Mouse (Mus musculus) thymus, postnatal 4 days (tissue): ENCODE data around the gene Crb1.

Source experiments
- DNase-seq: peaks from one replicate; pipeline ENCODE4 v3.0.0; 2021

Gene Crb1

DNA sequence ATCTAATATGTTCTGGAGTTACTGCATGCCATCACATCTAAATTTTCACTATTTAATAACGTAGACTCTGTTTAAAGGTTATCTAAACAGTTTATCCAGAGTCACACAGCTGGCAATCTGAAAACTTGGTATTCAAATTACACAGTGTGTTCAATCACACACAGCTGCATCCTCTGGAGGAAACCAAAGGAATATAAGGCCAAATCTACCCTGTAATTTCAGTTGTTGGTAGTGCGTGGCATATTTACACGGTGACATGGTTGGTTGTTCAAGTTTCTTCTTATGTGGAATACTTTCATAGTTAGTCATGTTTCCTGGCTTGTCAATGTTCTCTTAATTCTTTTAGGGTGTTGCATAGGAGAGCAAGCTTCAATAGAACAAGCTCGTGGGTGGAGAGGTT, 166.4 kb downstream of the Crb1 start:
- DNase-seq = no peak

DNA sequence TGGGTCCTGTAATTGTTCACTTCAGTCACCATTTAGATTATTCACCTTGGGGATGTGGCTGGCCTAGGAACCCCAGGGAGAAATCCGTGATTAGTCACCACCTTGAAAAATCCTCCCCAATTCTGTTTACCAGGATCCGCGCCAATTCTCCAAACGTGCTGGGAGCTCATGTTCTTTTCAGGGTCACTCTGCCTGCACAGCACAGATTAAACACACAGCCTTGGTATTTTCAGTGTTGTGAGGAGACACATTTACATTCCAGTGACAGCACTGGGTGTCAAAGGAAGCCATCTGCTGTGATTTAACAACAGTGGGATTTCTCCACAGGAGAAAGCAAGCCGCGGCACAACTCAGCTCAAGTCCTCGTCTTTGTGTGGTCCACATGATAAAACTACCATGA, 167.1 kb downstream of the Crb1 start:
- DNase-seq = no peak

DNA sequence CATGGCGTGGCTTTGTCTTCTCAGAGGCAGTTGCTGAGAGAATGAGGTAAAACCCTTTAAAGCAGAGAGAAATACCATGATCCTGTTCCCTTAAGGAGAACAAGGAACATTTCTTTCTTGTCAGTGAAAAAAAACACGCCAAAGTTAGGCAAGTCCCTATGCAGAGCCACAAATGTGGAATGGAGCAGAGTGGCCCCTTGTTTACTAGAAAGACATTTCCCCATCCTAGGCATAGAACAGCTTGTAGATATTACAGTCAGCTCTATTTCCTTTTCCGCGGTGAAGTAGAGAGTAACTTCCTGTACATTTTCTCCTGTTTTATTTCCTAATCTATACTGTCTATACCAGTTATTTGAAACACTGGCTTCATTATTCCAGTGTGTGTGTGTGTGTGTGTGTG, 170.6 kb downstream of the Crb1 start:
- no peak for DNase-seq

DNA sequence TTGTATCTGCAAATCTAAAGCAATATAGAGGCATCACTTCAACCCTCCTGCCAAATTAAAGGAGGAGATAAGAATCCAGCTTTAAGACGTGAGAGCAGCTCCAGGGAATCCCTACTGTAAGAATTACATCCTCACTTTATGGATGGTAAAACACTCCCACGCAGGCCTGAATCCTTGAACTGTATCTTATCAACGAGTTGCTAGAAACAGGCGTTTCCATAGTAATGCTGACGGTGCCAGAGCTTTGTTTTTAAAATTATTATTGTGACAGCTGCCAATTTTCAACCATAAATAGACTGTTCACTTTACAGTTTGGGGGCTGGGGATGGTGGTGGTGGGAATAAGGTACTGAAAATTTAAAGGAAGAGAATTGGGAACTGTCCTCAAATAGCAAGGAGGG, 173.9 kb downstream of the Crb1 start:
- DNase-seq = no peak

DNA sequence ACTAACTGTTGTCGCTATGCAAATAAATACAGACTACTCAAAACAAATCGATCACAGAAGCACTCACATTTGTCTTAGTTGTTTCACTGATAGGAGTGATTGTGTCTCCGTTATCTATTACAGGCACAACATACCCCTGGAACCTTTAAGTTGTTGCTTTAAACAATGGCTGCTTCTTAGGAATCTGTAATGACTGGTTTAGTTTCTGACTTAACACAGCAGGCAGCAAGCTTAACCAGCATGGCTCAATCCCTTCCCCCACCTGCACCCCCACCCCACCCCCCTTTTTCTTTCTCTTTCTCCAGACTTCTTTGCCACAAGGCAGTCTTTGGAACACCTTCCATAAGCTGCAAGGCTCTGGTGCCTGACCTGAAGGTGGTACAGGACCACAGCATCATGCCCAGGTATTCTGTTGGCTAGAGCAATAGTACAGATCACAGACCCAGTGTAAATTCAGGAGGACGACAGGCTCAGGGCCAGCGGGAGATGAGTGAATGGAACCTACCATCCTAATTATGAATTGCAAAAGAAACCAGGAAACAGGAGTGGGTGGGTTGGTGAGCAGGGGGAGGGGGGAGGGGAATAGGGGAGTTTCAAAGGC, 182.4 kb downstream of the Crb1 start:
- DNase-seq = no peak

DNA sequence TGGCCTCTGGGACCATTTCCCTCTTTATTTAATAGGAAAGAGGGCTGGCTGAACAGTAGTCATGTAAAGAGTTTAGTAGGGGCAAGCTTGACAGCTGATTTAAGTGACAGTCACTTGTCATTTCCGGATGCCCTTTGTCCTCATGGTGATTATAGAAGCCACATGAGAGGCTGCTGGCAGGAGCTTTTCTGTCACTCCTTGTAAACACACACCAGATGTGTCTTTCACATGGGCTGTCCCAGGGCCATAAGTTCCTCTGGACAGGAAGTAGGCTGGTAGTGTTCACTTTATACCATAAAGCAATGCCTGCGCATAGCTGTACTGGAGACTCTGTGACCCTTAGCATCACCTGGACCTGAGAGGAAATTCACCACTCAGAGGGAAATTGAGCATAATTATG, 182.9 kb downstream of the Crb1 start:
- DNase-seq = no peak

DNA sequence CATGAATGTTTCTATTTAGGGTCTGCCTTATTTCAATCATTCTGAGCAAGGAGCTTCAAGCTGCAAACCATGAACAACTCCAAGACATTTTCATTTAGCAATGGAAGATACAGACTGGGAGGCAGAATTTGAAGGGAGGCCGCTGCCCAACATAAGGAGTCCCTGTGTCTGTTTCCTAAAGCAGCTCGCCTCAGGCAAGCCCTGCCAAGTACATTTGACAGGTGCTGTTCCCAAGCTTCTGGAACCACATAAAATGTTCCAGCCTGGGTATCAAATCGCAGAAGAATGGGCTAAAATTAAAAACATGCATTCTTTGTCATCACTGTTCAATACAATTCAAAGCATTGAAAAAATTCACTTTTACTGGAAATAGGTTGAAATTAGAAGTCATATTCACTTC, 184.3 kb downstream of the Crb1 start:
- DNase-seq = no peak

DNA sequence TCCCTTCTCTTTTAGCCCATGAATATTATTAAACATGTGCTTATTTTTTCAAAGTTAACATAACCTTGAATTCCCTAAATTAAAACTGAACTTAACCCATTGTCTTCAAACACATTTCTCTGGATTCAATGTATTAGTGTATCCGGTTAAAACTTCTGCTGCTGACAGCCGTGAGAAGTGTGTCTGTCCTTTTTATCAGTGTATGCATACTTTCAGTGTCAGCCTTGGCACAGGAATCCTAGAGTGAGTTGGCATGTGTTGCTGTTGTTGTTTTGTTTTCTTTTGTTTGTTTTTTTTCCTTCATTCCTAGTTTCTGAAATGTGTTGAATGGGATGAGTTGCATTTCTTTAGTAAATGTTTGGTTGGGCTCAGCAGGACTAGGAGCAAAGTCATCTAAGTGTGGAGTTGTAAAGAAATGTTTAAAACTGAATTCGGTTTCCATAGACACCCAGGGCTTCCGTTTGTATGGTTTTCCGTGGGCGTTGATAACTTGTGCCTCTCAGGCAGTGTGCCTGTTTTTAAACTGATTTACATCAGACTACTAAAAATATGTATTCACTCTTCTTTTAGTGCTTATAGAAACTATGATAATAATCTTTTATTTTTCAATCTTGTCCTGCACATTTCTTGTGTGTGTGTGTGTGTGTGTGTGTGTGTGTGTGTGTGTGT, 196.3 kb downstream of the Crb1 start:
- peak; percentile 23 for DNase-seq

DNA sequence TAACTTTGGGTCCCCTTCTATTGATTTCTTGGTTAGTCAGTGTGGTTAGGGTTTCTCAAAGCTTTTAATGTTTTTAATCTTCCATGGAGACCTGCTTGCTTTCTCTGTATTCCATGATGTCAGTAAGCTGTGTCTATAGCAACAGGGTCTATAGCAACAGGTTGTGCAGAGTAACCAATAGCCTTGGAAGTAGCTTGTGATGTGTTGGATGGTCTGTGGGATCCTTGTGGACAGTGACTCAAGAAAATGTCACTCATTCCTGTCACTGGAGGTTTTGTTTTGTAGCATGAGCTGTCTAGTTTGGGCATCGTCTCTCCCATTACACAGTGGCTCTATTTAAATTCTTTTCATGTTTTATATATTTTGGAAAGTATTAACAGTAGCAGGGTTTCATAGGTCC, 197.2 kb downstream of the Crb1 start:
- DNase-seq = no peak

DNA sequence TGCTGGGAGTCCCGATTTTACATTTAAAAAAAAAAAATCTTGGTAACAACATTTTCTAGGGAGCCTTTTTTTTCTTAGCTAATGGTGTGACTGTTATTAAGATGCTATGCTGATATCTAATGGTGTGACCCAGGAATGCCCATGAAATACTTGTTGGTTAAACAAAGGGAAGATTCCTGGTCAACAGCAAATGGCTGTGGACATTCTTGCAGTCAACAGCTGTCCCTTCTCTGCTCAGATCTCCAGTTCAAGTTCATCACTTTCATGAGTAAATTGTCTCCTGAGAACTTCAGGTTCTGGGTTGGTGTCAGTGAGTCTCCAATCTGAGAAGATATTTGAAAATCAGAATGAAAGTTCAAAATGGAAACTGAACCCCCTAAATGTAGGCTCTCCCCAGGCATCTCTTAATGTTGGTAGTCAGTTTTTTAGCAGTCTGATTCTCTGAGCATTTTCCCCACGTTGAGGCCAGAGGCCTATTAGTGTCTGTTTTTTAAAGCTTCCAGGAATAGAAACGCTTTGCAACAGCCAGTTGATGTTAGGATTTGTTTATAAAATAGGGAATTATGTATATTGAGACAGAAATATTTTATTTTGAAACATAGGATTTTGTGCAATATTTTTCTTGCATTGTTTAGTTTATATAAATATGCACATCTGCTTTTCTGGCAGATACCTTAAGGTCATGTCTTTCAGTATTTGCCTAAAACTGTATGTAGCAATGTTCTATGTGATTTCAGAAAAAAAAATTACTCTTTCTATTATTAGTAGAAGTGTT, 202.7 kb downstream of the Crb1 start:
- no peak for DNase-seq

DNA sequence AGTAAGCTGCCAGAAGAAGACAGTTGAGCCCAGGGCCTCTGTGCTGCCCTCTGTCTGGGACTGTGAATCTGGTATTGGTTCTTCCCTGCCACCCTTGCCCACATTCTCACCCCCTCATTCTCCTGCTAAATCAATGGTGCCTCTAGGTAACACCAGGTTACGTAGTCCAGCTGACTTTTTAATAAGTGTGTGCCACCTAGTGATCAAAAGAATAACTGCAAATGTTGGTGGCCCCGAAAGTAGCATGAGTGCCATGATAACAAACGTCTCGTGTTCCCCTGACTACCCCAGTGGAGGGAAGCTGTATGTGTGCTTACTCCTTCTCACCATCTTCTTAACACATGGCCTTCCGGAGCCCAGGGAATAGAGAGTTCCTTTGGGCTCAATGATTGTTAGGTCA, 214.1 kb downstream of the Crb1 start:
- DNase-seq = peak; percentile 16

DNA sequence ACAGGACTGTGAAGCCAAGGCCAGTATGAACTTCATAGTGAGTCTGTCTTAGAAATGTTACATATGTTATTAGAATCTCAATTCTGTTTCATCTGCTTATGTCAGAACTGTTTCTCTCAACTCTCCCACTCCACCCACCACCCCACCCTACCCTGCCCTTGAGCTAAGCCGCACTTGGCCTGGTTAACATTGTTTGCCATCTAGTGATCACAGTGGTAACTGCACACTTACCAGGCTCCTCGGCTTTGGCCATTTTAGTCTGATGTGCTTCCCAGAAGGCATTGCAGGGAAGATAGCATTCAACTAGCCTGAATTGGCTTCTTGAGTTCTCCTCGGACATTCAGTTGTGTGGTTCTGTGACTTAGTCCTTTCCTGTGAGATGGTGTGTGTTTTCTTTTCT, 215.3 kb downstream of the Crb1 start:
- no peak for DNase-seq

DNA sequence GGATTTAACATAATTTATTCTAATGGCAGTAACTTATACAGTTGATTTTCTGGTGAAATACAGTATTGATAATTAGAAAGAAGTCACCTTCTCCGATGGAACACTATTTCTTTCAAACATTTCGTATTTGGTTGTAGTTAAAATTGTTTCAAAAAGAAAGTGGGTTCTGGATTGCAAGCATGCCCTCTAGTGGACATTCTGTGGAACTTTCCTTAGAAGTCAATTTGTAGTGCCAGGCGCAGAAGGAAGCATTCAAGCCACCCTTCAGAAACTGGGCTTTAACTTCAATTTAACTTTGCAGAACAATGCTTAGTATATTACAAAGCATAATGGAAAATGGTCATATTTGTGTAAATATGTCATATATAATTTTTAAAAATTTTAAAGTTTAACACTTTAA, 220.5 kb downstream of the Crb1 start:
- no peak for DNase-seq

DNA sequence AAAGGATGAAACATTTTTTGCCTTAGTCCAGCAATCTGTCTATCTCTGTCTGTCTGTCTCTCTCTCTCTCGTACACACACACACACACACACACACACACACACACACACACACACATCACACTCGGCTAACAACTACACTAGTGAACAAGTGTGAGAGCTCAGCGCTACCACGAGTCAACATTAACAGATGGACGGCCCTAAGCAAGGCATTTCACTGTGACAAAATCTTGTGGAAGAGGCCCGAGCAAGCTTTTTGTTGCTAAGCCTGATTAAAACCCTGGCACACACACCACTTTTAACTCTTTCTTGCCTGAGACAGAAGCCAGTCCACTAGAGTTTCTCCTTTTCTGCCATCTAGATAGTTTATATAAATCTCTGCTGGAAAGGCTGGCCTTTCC, 223.4 kb downstream of the Crb1 start:
- DNase-seq = no peak

DNA sequence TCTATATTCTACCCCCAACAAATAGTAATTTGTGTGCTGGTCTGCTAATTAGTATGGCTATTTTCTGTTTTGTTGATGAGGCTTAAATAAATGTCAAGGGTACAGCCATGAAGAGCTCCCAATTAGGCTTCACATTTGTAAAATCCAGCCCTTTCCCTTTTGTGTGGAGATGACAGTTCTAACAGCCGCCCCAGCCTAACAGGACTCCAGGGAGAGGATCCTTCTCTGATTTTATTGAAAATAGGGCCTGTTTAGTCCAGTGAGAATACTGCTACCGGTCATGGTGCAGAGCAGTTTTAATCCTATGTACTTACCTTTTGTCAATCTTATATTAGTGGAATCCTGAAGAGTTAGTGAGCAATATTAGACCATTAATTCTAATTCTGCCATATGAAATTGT, 223.9 kb downstream of the Crb1 start:
- no peak for DNase-seq
